Mouse (Mus musculus) gastrocnemius, postnatal 10 days (tissue): Measurements from ENCODE around the gene Tekt5. TPM values are rescaled to one million over a fixed set of nuclear protein-coding genes. Genes with fewer than 3 reads are reported as not detected.
A peak's percentile ranks its signal among the peaks of the same experiment; 100 is the strongest.

Experiments used
- DNase-seq: peaks from one replicate; pipeline ENCODE4 v3.0.0; 2021; ENCODE audit warnings: mixed read lengths
- total RNA-seq, 2 experiments: library from RNA; stranded (reverse); gene quantifications; 2 replicates each; pipeline ENCODE4 v1.2.3; 2021

The Tekt5 gene
- total RNA-seq, 2 experiments from 2014 or later, result 0.23 to 0.31 TPM

DNA sequence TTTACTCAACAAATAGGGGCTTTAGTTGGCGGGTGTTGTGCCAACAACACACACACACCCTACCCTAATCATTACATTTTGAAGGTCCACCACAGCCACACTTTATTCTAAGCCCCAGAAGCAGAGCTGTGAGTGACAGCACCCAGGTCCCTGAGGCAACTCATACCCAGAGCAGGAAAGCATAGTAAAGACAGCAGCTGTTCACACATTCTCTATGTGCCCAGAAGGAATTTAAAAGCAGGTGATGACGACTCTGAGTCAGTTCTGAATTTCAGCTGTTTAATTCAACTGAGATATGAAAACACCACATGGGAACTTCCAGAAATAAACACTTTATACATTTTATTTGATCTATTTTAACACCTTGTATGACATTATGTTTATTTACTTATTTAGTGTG is 15.8 kb downstream of the Tekt5 start:
- DNase-seq, result no peak

DNA sequence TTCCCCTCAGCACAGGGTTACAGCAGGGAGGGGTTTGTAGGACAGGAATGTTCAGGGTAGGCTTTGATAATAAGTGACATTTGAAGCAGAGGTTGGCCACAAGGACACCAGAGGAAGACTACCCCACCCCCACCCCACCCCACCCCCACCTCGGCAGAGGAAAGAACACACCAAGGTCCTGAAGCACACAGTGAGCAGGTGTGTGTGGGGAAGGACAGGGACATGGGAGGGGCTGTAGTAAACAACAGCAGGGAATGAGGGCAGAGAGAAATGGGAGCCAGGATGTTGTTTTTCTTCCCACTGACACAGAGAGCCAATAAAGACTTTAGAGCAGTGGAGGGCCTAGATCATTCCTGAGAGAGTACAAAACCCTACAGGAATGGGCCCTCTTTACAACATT is 18.0 kb downstream of the Tekt5 start:
- DNase-seq, result no peak

DNA sequence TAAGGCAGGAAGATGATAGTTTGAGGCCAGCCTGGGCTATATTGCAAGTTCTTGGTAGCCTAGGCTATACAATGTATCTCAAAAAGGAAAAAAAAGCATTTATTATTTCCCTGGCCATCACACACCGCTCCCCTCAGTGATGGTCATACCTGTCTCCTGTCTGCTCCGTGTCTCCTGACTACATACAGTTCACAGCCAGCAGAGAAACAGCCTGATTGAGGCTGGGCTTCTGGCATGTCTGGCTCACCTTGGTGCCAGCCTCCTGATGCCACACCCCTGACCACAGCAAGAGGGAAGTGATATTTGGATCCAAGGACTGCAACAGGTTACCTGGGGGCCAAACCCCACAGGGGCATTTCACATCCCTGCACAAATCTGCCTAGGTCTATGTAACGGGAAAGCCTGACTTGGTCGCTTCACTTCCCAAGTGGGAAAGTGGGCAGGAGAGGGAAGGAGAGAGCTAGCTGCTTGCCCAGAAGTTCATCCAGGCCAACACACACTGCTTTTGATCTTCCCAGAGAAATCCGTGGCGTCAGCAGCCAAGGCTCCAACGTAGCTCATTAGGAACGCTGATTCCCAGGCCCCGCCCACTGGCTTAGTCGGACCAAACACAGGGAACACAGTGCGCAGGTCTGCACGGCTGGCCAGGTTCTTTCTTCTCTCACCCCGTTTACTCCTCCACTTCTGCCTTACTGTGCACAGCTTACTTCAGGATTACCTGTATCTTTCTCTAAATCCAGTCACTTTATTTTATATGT is 20.9 kb downstream of the Tekt5 start:
- DNase-seq, result peak; percentile 38

DNA sequence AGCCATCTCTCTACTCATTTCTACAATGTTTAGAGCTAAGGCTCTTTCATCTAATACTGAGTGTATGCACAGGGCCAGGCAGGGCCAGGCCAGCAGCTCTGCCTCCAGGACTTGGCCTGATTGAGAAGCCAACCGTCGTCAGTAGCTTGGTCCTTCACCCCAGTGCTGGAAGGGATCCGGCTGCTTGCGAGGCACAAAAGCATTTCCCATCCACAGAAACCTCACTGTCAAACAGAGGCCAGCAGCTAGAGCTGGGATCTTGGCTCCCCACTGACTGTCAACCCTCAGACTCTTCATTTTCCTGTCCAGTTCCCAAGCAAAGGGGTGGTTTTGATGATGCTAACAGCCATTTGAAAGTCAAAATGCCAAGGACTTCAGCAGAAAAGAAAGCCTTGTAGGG is 22.9 kb downstream of the Tekt5 start:
- DNase-seq, result no peak

DNA sequence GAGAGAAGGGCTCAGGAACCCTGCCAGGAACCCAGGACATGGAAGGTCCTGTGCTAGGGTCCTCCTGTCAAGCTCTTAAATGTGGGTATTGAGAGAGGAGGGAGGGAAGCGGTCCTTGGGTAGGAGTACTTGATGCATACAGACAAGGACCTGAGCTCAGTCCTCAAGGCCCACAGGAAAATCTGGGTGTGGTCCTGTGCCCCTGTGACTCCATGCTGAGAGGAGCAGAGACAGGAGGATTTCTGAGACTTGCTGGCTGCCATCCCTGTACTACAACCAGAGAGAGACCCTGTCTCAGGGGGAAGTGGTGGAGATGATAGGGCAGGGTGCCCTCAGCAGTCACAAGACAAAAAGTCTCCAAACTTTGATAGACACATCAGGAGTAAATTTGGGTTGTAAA is 25.3 kb downstream of the Tekt5 start:
- no peak for DNase-seq

DNA sequence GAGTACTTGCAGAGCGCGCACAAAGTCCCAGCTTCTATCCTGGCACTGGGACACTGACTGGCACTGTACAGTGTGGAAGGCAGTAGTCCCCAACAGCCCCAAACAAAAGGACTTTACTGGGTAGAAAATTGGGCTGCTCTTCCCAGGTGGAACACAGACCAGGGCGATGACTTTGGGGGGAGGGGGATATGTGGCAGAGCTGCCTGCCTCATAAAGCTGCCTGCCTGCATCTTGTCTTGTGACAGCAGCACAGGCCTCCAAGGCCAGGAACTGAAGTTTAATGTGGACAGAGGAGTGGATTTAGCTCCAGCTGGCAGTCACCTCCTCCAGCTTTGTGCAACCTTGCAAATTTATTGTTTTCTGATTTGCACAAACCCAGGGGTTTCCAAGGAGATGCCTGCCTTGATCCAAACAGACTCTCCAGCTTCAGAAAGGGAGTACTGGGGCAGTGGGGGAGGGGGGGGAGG is 25.8 kb downstream of the Tekt5 start:
- DNase-seq, result no peak

DNA sequence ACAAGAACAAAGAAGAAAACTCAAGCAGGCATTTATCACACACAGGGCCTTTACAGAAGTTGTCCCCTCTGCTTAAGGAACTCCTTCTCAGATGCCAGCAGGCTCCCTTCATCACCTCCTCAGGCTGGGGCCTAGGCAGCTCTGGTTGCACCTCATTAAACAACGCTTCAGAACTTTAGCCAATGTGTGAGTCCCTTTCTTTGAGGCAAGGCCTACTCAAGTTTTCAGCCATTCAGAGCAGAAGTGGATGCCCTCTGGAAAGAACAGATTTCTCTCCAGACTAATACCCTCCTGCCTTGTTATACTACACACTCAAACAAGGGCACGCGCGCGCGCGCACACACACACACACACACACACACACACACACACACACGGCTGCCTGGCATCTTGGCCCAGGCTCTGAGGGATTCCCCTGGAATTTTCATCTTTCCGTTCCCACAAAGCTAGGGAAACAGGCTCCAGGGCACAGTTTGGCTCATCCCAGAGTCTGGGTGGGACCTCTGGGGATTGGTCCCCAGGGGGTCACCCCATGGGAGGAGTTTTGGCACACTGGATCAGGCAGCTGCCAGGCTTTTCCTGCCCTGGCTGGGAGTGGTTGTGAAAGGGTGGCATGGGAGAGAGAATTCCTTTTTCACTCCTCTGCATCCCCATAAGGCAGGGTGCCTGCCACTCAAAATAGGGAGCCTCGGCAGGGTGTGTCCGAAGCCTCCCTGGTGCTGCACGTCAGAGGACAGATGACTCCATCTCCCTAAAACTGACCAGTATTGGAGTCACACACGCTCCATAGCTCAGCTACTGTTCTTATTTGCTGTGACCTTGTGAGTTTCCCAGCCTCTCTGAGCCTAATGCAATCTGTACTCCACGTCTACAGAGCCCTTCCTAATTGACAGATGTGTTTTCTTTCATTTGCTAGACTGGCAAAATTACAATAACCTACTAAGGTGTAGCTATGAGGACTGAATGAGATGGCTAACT is 28.8 kb downstream of the Tekt5 start:
- DNase-seq, result peak; percentile 37

DNA sequence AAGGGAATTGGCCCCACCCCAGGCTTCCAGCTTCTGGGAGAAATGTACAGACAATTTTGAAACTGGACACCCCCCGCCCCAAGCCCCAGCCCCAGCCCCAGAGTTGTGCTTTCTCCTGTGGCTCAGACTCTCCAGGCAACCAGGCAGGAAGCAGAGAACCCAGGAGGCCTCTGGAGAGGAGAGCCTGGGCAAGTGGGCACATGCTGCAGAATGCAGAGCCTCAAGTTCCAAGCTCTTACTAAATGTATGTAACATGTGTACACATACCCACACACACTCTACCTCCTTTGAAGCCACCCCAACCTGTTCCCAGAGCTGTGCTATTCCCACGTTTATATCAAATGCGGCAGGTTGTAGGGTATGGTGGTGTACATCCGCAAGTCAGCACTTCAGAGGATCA is 29.5 kb downstream of the Tekt5 start:
- no peak for DNase-seq

DNA sequence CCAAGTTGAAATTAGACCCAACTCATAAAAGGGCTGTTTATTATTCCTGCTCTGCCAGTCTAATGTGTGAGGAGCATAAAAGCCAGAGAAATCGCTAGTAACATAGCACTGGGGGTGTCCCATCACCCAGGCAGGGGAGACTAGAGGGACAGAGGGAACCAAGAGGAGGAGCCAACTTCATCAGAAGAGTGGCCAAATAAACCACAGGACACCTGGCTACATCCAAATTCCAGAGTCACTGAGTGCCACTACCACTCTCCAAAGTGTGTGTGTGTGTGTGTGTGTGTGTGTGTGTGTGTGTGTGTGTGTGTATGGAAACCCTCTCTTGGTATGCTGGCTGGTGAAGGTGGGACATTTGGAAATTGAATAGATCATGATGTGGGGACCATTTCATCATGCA is 32.2 kb downstream of the Tekt5 start:
- DNase-seq, result no peak

DNA sequence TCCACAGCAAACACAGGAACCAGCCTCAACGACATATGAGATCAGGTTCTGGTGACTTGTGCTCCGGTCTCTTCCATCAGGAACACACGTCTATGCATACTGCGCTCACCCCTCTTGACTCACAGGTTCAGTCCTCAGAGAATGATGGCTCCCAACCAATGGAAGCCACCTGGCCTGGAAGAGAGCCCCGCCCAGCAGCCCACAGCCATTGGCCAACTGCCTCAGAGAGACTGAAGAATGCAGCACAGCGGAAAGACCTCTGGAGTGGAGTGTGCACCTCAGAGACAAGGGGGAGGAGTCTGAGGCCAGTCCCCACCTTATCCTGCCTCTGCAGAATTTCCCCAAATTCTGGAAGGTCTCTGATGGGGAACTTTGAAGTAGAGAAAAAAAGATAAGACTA is 36.0 kb downstream of the Tekt5 start:
- DNase-seq, result no peak

DNA sequence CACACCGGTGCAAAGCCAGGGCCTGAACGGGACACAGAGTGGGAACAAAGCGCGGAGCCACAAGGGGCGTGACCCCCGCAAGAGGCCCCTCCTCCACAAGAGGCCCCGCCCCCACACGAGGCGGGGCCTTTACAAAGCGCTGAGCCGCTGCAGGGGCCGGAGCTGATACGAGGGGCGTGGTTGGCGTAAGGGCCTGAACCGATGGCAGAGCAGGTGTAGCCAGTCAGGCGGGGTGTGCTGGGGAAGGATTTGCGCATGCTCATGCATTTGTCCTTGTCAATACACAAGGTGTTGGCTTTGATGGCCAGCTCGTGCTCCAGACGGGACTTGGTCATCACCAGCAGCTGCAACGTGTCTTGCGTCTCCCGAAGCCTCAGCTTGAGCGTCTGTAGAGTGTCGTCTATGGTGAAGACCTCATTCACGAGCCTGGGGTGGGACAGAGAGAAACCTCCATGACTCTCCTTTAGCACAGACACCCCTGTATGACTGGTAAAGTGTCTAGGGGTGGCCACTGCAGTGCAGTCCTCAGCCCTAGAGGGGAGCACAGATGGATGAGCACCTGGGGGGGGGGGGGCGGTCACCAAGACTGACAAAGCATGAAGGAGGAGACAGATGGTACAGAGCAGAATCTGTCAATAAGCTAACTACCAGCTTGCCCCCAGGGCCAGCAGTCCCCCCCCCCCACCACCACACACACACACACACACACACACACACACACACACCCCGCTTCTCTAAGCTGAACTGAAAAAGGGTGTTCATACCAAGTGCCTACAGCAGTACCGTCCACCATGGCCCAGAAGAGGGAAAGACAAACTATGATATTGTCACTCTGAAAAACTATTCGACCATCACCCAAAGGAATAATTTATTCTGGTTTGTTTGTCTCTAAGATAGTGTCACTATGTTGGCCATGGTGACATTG is 37.0 kb downstream of the Tekt5 start:
- peak; percentile 20 for DNase-seq

DNA sequence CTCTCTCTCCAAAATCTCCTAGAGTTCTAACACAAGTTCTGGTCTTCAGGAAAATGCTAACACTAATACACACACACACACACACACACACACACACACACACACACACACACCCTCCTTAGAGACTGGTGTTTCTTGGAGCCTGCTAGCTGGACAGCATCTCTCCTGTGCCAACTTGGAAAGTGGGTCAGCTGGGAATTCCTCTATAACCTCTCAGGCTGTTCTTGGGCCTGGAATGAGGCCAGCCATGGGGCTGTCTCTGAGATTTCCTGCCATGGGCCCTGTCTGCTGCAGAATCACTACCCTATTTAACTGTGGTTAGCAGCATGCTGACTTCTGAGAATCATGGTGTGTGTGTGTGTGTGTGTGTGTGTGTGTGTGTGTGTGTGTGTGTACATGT is 40.3 kb downstream of the Tekt5 start:
- peak; percentile 35 for DNase-seq

DNA sequence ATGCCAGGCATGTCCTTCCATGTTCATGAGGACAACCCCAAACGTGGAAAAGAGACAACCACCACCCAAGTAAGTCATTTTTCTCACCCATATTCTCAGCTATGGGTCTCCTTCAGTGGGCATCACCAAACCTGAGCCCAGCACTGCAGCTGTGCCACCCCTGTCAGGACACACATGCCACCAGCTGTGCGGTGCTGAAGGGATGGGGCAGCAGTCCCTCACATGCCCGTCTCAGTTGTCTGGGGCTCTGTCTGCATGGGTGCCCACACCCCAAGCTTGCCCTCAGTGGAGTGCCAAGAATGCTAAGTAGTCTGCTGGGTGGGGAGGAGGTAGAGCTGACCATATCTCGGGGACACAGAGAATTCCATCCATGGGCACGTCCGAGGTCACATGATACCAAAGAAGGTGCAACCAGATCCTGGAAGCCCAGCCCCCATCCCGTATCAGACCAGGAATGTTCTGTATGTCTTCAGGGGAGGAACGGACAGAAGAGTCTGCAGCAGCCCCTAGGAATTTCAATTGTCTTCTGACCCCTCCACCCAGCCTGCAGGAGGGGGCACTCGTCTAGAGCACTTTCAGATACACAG is 44.1 kb downstream of the Tekt5 start:
- DNase-seq, result no peak

DNA sequence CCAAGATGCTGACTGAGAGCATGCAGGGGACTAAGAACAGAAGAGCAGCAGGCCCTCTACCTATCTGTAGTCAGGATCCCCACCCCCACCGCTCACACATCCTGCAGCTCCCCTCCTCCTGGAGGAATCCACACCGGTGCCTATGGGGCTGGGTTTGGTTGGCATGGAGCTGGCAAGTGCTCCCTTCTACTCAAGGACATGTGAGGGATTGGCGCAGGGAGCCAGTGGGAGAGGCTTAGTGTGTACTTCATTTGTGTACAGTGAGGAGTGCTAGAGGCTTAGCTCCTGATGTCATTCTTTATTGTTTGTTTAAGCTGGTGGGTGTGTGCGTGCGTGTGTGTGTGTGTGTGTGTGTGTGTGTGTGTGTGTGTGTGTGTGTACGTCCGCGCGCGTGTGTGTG is 45.4 kb downstream of the Tekt5 start:
- no peak for DNase-seq

DNA sequence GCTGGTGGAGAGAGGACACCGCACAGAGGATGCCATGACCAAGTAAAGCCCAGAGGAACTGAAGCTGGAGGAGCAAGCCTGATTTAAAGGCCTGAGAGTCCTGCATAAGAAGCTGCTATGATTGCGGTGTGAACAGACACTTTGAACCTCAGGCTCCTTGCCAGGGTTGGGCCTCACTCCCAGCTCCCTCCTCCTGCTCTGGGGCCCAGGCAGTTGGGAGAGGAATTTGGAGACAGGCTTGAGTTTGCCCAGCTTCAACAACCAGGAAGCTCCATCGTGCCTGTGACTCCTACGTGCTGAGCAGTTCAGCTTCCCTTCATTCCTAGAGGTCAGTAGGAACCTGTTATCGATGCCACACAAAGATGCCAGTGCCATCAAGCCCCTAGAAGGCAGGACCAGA is 45.9 kb downstream of the Tekt5 start:
- peak; percentile 47 for DNase-seq

DNA sequence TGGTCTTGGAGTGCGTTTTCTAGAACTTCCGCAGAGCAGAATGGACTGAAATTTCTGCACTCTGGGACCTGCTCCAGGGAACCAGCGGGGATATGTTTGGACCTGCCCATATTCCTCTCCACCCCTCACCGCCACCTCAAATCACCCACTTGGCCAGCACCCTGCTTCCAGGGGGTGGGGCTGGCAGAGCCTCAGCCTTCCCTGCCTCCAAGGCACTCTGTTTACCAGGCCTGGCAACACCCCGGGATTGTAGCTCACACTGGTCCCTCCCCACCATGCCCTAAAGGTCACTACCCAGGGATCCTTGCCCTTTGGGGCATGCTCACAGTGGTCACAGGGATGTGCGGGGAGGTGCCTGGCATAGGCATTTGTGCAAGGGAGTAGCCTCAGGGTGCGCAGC is 47.7 kb downstream of the Tekt5 start:
- DNase-seq, result no peak

DNA sequence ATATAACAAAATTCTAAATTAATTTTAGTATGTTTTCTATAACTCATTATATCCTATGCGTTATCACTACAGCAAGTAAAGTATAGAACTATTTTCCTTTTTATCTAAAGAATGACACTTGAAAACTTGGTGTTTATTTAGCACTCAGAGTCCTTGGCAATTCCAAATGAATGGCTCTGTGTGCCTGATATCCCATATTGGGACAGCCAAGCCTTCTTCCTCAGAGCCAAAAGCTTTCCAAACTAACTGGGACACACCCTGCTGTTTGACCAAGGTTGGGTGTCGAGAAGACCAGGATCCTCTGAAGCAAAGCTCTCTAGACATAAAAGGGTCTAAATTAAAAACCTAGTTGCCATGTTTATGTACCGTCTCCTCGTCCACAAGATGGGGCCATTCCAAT is 54.2 kb downstream of the Tekt5 start:
- DNase-seq, result no peak

DNA sequence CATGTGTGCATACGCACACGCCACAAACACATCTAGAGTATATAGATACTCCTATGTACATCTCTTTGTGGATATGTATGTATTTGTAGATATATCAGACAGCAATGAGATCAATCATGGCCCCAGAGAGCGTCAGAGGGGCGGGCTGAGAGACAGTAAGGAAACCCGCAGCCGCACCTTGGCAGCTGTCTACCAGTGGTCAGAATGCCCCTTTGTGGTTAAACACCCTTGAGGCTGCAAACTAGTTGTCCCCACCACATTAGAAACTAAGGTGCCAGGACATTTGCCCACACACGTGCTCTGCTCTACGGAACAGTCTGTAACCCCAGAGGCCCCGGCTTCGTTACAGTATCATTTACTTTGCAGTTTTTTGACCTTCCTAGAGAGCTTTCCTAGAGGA is 55.4 kb downstream of the Tekt5 start:
- no peak for DNase-seq

DNA sequence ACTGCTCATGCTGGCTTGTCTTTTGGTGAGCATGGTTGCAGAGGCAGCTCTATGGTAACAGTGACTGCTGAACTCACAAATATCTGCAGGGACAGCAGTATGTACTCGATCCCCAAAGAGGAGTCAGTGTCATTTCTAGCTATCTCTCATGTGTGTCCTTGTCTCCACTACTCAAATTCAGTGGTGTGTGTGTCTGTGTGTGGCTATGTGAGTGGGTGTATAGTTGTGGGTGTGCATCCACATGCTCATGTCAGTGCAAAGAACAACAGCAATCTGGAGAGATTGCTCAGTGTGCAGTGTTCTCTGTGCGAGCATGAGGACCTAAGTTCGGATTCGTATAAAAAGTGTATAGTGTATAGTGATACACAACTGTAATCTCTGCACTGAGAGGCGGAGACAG is 56.7 kb downstream of the Tekt5 start:
- DNase-seq, result no peak

DNA sequence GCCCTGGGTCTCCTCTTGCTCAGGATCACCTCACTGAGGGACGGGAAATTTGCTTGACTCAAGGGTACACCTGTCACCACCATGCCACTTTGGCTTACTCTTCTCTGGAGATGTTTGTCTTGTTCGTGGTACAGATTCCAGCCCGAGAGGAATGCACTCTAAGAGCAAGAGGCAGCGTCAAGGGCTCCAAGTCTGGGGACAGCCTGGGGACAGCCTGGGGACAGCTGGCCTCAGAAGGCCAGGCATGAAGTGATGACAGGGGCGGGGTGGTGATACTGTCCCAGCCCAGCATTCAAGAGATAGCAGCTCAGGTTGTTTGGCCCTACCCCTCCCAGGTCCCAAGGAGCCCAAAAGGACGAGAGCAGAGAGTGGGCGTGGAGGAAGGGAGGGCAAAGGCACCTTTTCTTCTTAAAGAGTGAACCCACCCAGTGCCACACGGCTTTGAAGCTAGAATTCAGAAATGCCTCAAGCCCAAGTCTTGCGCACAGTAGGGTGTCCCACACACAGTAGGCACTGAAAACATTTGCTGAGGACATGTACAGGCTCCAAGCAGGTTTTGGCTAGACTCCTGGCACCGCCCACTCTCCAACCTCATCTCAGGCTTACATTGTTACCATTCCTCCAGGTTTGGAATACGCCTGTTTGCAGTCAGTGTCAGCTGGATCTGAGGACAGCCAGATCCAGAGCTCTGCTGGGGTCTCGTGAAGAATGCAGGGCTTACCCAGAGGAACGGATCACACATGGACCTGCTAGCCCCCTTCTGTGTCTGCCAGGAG is 57.7 kb downstream of the Tekt5 start:
- no peak for DNase-seq
